In genomic region chr2:130905751-130906583, GRCm38 (mm10) we compare ENCODE assay signal across 8 mouse cellular contexts. TPM values are rescaled to one million over a fixed set of nuclear protein-coding genes. Genes with fewer than 3 reads are reported as not detected.
DNase-seq lines count a peak whose midpoint lies in the region; ATAC-seq and TF ChIP-seq lines count a peak whose summit lies in the region.

TSS of gene 4930402H24Rik (minus strand) at chr2:130906406.
TSS of gene Atrn (plus strand) at chr2:130906495.

- in situ Hi-C loops in ES-E14 (cut with MboI; ENCODE audit: low sequenced_read_pairs in 2 of 2, unreplicated experiment in 2 of 2), result no loop called here

- 0 out of 4 replicates have a peak, but pooled peaks cover 0 to 3% of the 10 kb centered on the region in 2 experiments for H3K4me1 ChIP-seq in ES-E14 (ENCODE audit: control insufficient read depth in 2 of 2, insufficient read depth in 2 of 2, low read length in 2 of 2, poor library complexity in 1 of 2)
- H3K4me1 ChIP-seq in forebrain, embryonic 16.5 days (replicated peaks; ENCODE audit: control insufficient read depth, insufficient read depth, low read length), result peaks cover 23% of the 10 kb centered on the region
- peaks cover 11% of the 10 kb centered on the region for H3K4me1 ChIP-seq in lung, embryonic 14.5 days (ENCODE audit: insufficient read depth)
- H3K4me1 ChIP-seq in olfactory bulb, adult 2 months (ENCODE audit: control insufficient read depth, insufficient read depth, low read length), result peaks cover 5% of the 10 kb centered on the region; the same call in 1 of the 2 replicates
- peaks cover 4% of the 10 kb centered on the region for H3K4me1 ChIP-seq in thymus, adult 2 months (replicated peaks; ENCODE audit: control insufficient read depth, insufficient read depth, low read length)

- peak within 1 kb of the TSS; percentile 72 for H3K4me2 ChIP-seq in forebrain, embryonic 16.5 days (ENCODE audit: low read length)
- H3K4me2 ChIP-seq in lung, embryonic 14.5 days, result peak within 1 kb of the TSS; percentile 87

- peak; percentile 97 for ATAC-seq in forebrain, embryonic 16.5 days
- peak; percentile 98 for ATAC-seq in lung, embryonic 14.5 days (ENCODE audit: insufficient read depth)

- H3K36me3 ChIP-seq in ES-E14 (ENCODE audit: control insufficient read depth, insufficient read depth, low read length, poor library complexity, severe bottlenecking), result no peaks in the 10 kb centered on the region
- H3K36me3 ChIP-seq in forebrain, embryonic 16.5 days (ENCODE audit: control insufficient read depth, insufficient read depth), result no peaks in the 10 kb centered on the region
- H3K36me3 ChIP-seq in lung, embryonic 14.5 days (ENCODE audit: insufficient read depth), result no peaks in the 10 kb centered on the region
- H3K36me3 ChIP-seq in thymus, adult 2 months (ENCODE audit: control insufficient read depth, insufficient read depth, low read length), result no peaks in the 10 kb centered on the region

- H3K4me3 ChIP-seq in ES-E14 (ENCODE audit: insufficient read depth in 1 of 2, low read depth in 1 of 2, low read length in 2 of 2, poor library complexity in 1 of 2, severe bottlenecking in 1 of 2), result peak within 1 kb of the TSS; percentile 98 to 99
- H3K4me3 ChIP-seq in forebrain, embryonic 16.5 days (replicated peaks; ENCODE audit: low read length), result peak within 1 kb of the TSS; percentile 99
- peak within 1 kb of the TSS; percentile 93 for H3K4me3 ChIP-seq in layer of hippocampus, adult 2 months
- peak within 1 kb of the TSS; percentile 98 for H3K4me3 ChIP-seq in lung, embryonic 14.5 days (ENCODE audit: low read depth, low read length)
- H3K4me3 ChIP-seq in olfactory bulb, adult 2 months (ENCODE audit: insufficient read depth, low read depth, low read length), result peak within 1 kb of the TSS; percentile 96
- peak within 1 kb of the TSS; percentile 70 for H3K4me3 ChIP-seq in thymus, adult 2 months (ENCODE audit: control insufficient read depth, insufficient read depth, low read length)

- no peaks in the 10 kb centered on the region for H3K27me3 ChIP-seq in forebrain, embryonic 16.5 days (replicated peaks; ENCODE audit: control insufficient read depth, insufficient read depth, low read length)
- H3K27me3 ChIP-seq in lung, embryonic 14.5 days (ENCODE audit: insufficient read depth, low read length), result no peaks in the 10 kb centered on the region
- H3K27me3 ChIP-seq in thymus, adult 2 months (ENCODE audit: control insufficient read depth, insufficient read depth, low read length), result no peaks in the 10 kb centered on the region

- peak; percentile 74 for DNase-seq in ES-E14 (ENCODE audit: low read depth, low spot score)
- DNase-seq in cerebellum, adult 11-12 months, result peak; percentile 89
- DNase-seq in heart, postnatal 36 days, result peak; percentile 91 to 92
- DNase-seq in layer of hippocampus, adult 2 months (ENCODE audit: low spot score in 2 of 2), result peak; percentile 91 to 93
- DNase-seq in lung, embryonic 14.5 days, result peak; percentile 96
- peak; percentile 94 for DNase-seq in thymus, adult 2 months

- no peak for TF ChIP-seq CTCF in layer of hippocampus, adult 2 months (conservative IDR thresholded peaks at IDR 0.05)
- TF ChIP-seq CTCF in lung, embryonic 14.5 days (IDR thresholded peaks at IDR 0.05; ENCODE audit: low read depth), result no peak
- TF ChIP-seq CTCF in olfactory bulb, adult 2 months (IDR thresholded peaks at IDR 0.05; ENCODE audit: insufficient read depth, low read depth, low read length), result no peak
- no peak for TF ChIP-seq CTCF in thymus, adult 2 months (IDR thresholded peaks at IDR 0.05; ENCODE audit: borderline replicate concordance, control insufficient read depth, extremely low read depth, insufficient read depth, low read length, poor library complexity)

- TF ChIP-seq POLR2A in olfactory bulb, adult 2 months (IDR thresholded peaks at IDR 0.05; ENCODE audit: insufficient read depth, low read depth, low read length), result peak; percentile 32; the same call in 1 of the 2 replicates
- peak; percentile 72; the same call in 1 of the 2 replicates for TF ChIP-seq POLR2A in thymus, adult 2 months (IDR thresholded peaks at IDR 0.05; ENCODE audit: control insufficient read depth, extremely low read depth, insufficient read depth, low read length, poor library complexity)

- H3K9ac ChIP-seq in ES-E14 (ENCODE audit: insufficient read depth, low read depth, low read length, poor library complexity, severe bottlenecking), result peak within 1 kb of the TSS; percentile 89
- H3K9ac ChIP-seq in forebrain, embryonic 16.5 days (replicated peaks; ENCODE audit: low read depth, low read length), result peak within 1 kb of the TSS; percentile 95
- peak within 1 kb of the TSS; percentile 86 for H3K9ac ChIP-seq in lung, embryonic 14.5 days

- 0 out of 2 replicates have a peak within 1 kb of the TSS, but pooled peaks have one; percentile 24 for H3K27ac ChIP-seq in ES-E14 (ENCODE audit: insufficient read depth, low read depth, low read length, poor library complexity, severe bottlenecking)
- peak within 1 kb of the TSS; percentile 74 for H3K27ac ChIP-seq in forebrain, embryonic 16.5 days (ENCODE audit: low read length)
- peak within 1 kb of the TSS; percentile 93 for H3K27ac ChIP-seq in layer of hippocampus, adult 2 months
- H3K27ac ChIP-seq in lung, embryonic 14.5 days (ENCODE audit: low read depth), result 0 out of 2 replicates have a peak within 1 kb of the TSS, but pooled peaks have one; percentile 6
- peak within 1 kb of the TSS; percentile 77 for H3K27ac ChIP-seq in olfactory bulb, adult 2 months (ENCODE audit: insufficient read depth, low read depth, low read length)
- peak within 1 kb of the TSS; percentile 37; the same call in 1 of the 2 replicates for H3K27ac ChIP-seq in thymus, adult 2 months (ENCODE audit: control insufficient read depth, insufficient read depth, low read length)

- intact Hi-C loops in heart, postnatal 36 days (cut with DNase I), result loop anchor here (2.0 kb wide), 2 partner anchors 45 to 67 kb away; no protein-coding TSS in a partner anchor

- H3K9me3 ChIP-seq in ES-E14 (ENCODE audit: control insufficient read depth, insufficient read depth, low read depth, low read length), result no peaks in the 10 kb centered on the region
- H3K9me3 ChIP-seq in forebrain, embryonic 16.5 days (ENCODE audit: control insufficient read depth, low read length), result no peaks in the 10 kb centered on the region
- no peaks in the 10 kb centered on the region for H3K9me3 ChIP-seq in lung, embryonic 14.5 days (ENCODE audit: low read depth, low read length)

- WGBS in forebrain, embryonic 16.5 days, result 4% methylated on average over 44 of the region's 50 CpGs
- WGBS in lung, embryonic 14.5 days, result 4% methylated on average over 49 of the region's 50 CpGs
- WGBS in olfactory bulb, adult 2 months, result 2% methylated on average over 50 of the region's 50 CpGs
- WGBS in thymus, adult 2 months, result 5% methylated on average over 48 of the region's 50 CpGs

TF ChIP-seq in ES-E14, 5 proteins besides CTCF, POLR2A, EP300 and RAD21:
- no peak for TF ChIP-seq CHD2 (IDR thresholded peaks at IDR 0.05; ENCODE audit: low read depth, low read length)
- no peak for TF ChIP-seq ZNF384 (IDR thresholded peaks at IDR 0.05; ENCODE audit: low read depth, low read length)
- TF ChIP-seq ZC3H11A (IDR thresholded peaks at IDR 0.05; ENCODE audit: borderline replicate concordance, low read depth, low read length), result no peak
- TF ChIP-seq HCFC1 (IDR thresholded peaks at IDR 0.05; ENCODE audit: borderline replicate concordance, insufficient read depth, low read length), result no peak; the same call in 1 of the 2 replicates
- TF ChIP-seq MAFK (IDR thresholded peaks at IDR 0.05; ENCODE audit: insufficient read depth, low read depth, low read length), result no peak

RNA-seq across cellular contexts. Expression of gene 4930402H24Rik, which starts in this region (rescaled TPM):
- total RNA-seq in ES-E14 (2012; rRNA removed), result 8.2 and 11.9 TPM in 2 replicates
- 93.7 and 109 TPM in 2 replicates for polyA plus RNA-seq in forebrain, embryonic 16.5 days (2015; fragmentation: Nextera tagmentation; extraction: Ambion mirVana)
- total RNA-seq in heart, postnatal 36 days (2021), result 10 to 100 TPM; 53.8 to 60.9 TPM
- total RNA-seq in layer of hippocampus, adult 2 months (2021), result 10 to 100 TPM; 77.6 to 89.3 TPM
- polyA plus RNA-seq in lung, embryonic 14.5 days (2014; fragmentation: Nextera tagmentation; extraction: Ambion mirVana), result 27.0 and 28.2 TPM in 2 replicates
- polyA plus RNA-seq in olfactory bulb, adult 2 months (2012; ENCODE audit: insufficient read depth, insufficient read length, low replicate concordance, missing spikeins), result not detected in 2 replicates
- 27.6 and 35.2 TPM in 2 replicates for polyA plus RNA-seq in thymus, adult 2 months (2012; rRNA removed)

RNA-seq across cellular contexts. Expression of gene Atrn, which starts in this region (rescaled TPM):
- 16.7 and 17.0 TPM in 2 replicates for total RNA-seq in ES-E14 (2012; rRNA removed)
- polyA plus RNA-seq in forebrain, embryonic 16.5 days (2015; fragmentation: Nextera tagmentation; extraction: Ambion mirVana), result 12.2 and 14.8 TPM in 2 replicates
- 10 to 100 TPM; 23.9 to 27.0 TPM for total RNA-seq in heart, postnatal 36 days (2021)
- total RNA-seq in layer of hippocampus, adult 2 months (2021), result 100 to 1,000 TPM; 111 to 113 TPM
- polyA plus RNA-seq in lung, embryonic 14.5 days (2014; fragmentation: Nextera tagmentation; extraction: Ambion mirVana), result 9.1 and 10.2 TPM in 2 replicates
- polyA plus RNA-seq in olfactory bulb, adult 2 months (2012; ENCODE audit: insufficient read depth, insufficient read length, low replicate concordance, missing spikeins), result 69.6 TPM in 1 of 2 replicates, not detected in the other
- 14.0 and 14.2 TPM in 2 replicates for polyA plus RNA-seq in thymus, adult 2 months (2012; rRNA removed)

Comparison
In these comparisons a context has a peak if more than half of its experiments do, and no peak if none do; other contexts are left out.
1. Peak in every context shown above with its lines: DNase-seq, ATAC-seq, H3K4me3 ChIP-seq and H3K27ac ChIP-seq.
2. H3K27ac ChIP-seq: peak in every context shown above with its lines; median percentile 93 in layer of hippocampus, adult 2 months; 77 in olfactory bulb, adult 2 months; 74 in forebrain, embryonic 16.5 days; 37 in thymus, adult 2 months; 24 in ES-E14; 6 in lung, embryonic 14.5 days.